Mouse (Mus musculus) cerebellum, adult 2 months (tissue): ENCODE data around the gene Lasp1. TPM values are rescaled to one million over a fixed set of nuclear protein-coding genes. Genes with fewer than 3 reads are reported as not detected.

Source experiments
- DNase-seq, 2 experiments: peaks; one replicate each; pipeline ENCODE4 v3.0.0; 2021
- H3K27ac ChIP-seq: fragments of 200-500 bp; 2 replicates; pipeline ENCODE4 v1.5.1; 2012; ENCODE audit warnings: low read length, control low read depth, inconsistent platforms; ENCODE audit not compliant: insufficient read depth
- H3K27me3 ChIP-seq: fragments of 200-500 bp; 2 replicates; pipeline ENCODE4 v1.6.1; 2012; ENCODE audit warnings: inconsistent platforms, mild to moderate bottlenecking, low read length, moderate library complexity; ENCODE audit not compliant: control insufficient read depth, insufficient read depth
- H3K4me1 ChIP-seq: fragments of 200-500 bp; 2 replicates; pipeline ENCODE4 v1.6.1; 2011; ENCODE audit warnings: low read length; ENCODE audit not compliant: control insufficient read depth, insufficient read depth
- H3K4me3 ChIP-seq: fragments of 200-500 bp; replicated peaks from 2 replicates; pipeline ENCODE3; 2011; ENCODE audit warnings: mild to moderate bottlenecking, low read depth, low read length, control low read depth; ENCODE audit not compliant: insufficient read depth
- CTCF ChIP-seq: fragments of 200-500 bp; IDR thresholded peaks from 2 replicates; pipeline ENCODE4 v1.5.1; 2011; ENCODE audit warnings: low read depth, mild to moderate bottlenecking, control low read depth, low read length, moderate library complexity, borderline replicate concordance; ENCODE audit not compliant: insufficient read depth
- POLR2A ChIP-seq: fragments of 200-500 bp; IDR thresholded peaks from 2 replicates; pipeline ENCODE4 v1.6.1; 2011; ENCODE audit warnings: low read length, control low read depth, borderline replicate concordance; ENCODE audit not compliant: insufficient read depth
- WGBS: fragments of 180-500 bp; shearing (Covaris S2); methylation state at CpG from one replicate; pipeline ENCODE4 v1.1.7; 2018; 5-methylcytosine and 5-hydroxymethylcytosine counted together
- polyA plus RNA-seq: library from polyadenylated mRNA; depleted of rRNA; stranded (reverse); fragments of >200 nt; gene quantifications from 2 replicates; pipeline ENCODE4 v1.2.3, GENCODE M21; 2012

Lasp1 gene
- polyA plus RNA-seq, 1 experiment, result 74.9 TPM

DNA sequence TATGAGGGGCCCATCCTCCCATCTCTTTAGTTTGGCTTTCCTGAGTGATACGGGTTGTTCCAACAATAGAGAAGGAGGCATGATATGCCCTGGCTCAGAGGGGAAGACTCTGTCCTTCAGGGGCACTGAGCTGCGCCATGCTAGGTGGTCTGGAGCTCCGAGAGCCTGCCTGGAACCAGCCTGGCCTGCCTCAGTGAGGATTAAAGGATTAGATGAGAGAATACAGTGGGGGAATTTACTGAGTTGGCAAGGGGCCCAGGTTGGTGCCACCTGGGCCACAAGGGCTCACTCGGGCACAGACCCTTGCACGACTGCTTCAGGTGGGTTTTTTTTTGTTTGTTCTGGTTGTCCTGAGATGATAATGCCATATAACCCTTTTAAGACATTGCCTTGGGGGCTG is 17.4 kb downstream of the Lasp1 start:
- TF ChIP-seq POLR2A (no peak), CTCF (no peak)
- no peak overlapping the region for H3K4me3 ChIP-seq
- no peak for DNase-seq
- peak overlapping the region; percentile 50 for H3K27ac ChIP-seq
- WGBS, result 38% methylated on average over 5 of the region's 5 CpGs
- peaks cover 57% of the 10 kb centered on the region for H3K4me1 ChIP-seq
- no peaks in the 10 kb centered on the region for H3K27me3 ChIP-seq

DNA sequence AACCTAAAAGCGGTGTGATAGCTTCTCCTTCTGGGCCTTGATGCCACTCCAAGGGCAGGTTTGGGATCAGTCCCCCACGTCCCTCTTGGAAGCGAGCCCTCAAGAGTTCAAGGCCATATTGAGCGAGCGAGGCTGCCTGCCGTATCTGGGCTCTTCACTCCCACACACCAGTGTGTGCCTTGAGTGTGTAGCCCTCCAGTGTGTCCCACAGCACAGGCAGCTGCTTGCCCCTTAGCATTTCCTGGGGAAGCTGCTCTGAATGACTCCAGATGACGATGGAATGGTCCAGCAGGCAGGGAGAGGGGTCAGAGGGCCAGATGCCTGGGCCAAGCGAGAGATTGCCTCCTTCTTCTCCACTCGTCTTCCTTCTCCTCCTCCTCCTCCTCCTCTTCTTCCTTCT is 18.1 kb downstream of the Lasp1 start:
- 66% methylated on average over 9 of the region's 9 CpGs for WGBS
- no peak overlapping the region for H3K27ac ChIP-seq
- H3K4me1 ChIP-seq, result peaks cover 51% of the 10 kb centered on the region
- no peak for DNase-seq
- no peaks in the 10 kb centered on the region for H3K27me3 ChIP-seq
- TF ChIP-seq POLR2A (no peak), CTCF (no peak)
- no peak overlapping the region for H3K4me3 ChIP-seq

- H3K4me1 ChIP-seq, result peaks cover 51% of the 10 kb centered on the region
- H3K27ac ChIP-seq, result no peak overlapping the region
- WGBS, result 77% methylated on average over 5 of the region's 5 CpGs
- no peak overlapping the region for H3K4me3 ChIP-seq
- no peak for DNase-seq
- TF ChIP-seq POLR2A, result no peak
- TF ChIP-seq CTCF, result no peak
- no peaks in the 10 kb centered on the region for H3K27me3 ChIP-seq
Observed at GRCm38 (mm10) chr11:97817379-97817778, 18.6 kb downstream of the Lasp1 start.

GRCm38 (mm10) chr11:97818003-97818402 is 19.2 kb downstream of the Lasp1 start:
- no peak for TF ChIP-seq POLR2A
- no peak for TF ChIP-seq CTCF
- 0 out of 2 replicates have a peak overlapping the region, but pooled peaks have one; percentile 26 for H3K27ac ChIP-seq
- no peak for DNase-seq

GRCm38 (mm10) chr11:97818571-97818970 is 19.8 kb downstream of the Lasp1 start:
- TF ChIP-seq POLR2A, result no peak
- no peak for TF ChIP-seq CTCF
- Histone ChIP-seq H3K27me3 (no peaks in the 10 kb centered on the region), H3K4me3 (no peak overlapping the region), H3K27ac (peak overlapping the region; percentile 26), H3K4me1 (peaks cover 50% of the 10 kb centered on the region)
- 17% methylated on average over 4 of the region's 4 CpGs for WGBS
- peak in 1 of 2 experiments; percentile 50 for DNase-seq

More at GRCm38 (mm10) chr11:97818003-97818402, 19.2 kb downstream of the Lasp1 start:
- WGBS, result 51% methylated on average over 6 of the region's 6 CpGs
- peaks cover 51% of the 10 kb centered on the region for H3K4me1 ChIP-seq
- H3K4me3 ChIP-seq, result no peak overlapping the region
- H3K27me3 ChIP-seq, result no peaks in the 10 kb centered on the region

GRCm38 (mm10) chr11:97819102-97819501 is 20.3 kb downstream of the Lasp1 start:
- no peak for DNase-seq
- no peak for TF ChIP-seq POLR2A
- no peak for TF ChIP-seq CTCF
- H3K27me3 ChIP-seq, result no peaks in the 10 kb centered on the region
- H3K4me1 ChIP-seq, result peaks cover 46% of the 10 kb centered on the region
- 0 out of 2 replicates have a peak overlapping the region, but pooled peaks have one; percentile 26 for H3K27ac ChIP-seq
- 62% methylated on average over 4 of the region's 4 CpGs for WGBS
- no peak overlapping the region for H3K4me3 ChIP-seq

DNA sequence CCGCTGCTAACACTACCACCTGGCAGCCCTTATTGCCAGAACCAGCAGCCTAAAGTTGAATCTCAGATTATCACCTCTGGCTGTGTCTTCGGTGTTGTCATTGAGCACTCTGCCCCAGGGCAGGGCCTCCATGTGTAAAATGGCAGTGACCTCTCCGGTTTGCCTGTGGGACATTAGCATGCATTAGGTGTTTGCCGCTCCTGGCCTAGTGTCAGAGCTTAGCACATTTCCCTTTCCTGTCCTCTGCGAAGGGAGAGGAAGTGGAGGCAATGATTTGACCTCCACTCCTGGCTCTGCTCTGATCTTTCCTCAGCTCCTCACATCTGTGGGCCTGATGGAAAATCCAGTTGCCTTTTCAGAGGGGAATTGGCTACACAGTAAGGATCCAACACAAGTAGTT is 21.1 kb downstream of the Lasp1 start:
- DNase-seq, result no peak
- Histone ChIP-seq H3K4me1 (peaks cover 52% of the 10 kb centered on the region), H3K27ac (no peak overlapping the region), H3K27me3 (no peaks in the 10 kb centered on the region), H3K4me3 (no peak overlapping the region)
- WGBS, result 85% methylated on average over 5 of the region's 5 CpGs
- no peak for TF ChIP-seq CTCF
- no peak for TF ChIP-seq POLR2A

DNA sequence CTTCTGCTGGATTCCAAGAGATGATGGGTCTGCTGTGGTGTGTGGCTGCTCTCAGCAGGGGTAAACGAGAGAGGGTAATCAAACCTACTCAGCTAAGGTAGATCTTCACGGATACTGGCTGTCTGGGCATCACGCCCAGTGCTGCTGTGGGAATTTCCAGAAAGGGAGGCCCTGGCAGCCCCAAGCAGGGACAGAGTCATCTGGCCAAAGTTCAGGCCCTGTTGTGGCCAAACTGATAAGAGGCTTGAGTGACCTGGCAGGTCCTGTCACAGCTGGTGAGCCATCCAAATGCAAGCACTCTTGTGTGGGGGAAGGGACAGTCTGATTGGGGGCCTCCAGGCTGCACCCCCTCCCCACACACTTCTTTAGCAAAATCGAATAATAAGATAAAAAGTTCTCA is 22.0 kb downstream of the Lasp1 start:
- TF ChIP-seq CTCF, result no peak
- TF ChIP-seq POLR2A, result no peak
- peaks cover 50% of the 10 kb centered on the region for H3K4me1 ChIP-seq
- no peak overlapping the region for H3K4me3 ChIP-seq
- peak; percentile 70 to 75 for DNase-seq
- no peak overlapping the region; the same call in 1 of the 2 replicates for H3K27ac ChIP-seq
- no peaks in the 10 kb centered on the region for H3K27me3 ChIP-seq
- WGBS, result 26% methylated on average over 4 of the region's 4 CpGs
